Mouse (Mus musculus) natural killer cell, adult 2 months (primary cell): Measurements from ENCODE around the gene Iqgap2.
A peak's percentile ranks its signal among the peaks of the same experiment; 100 is the strongest.

Source experiments
- DNase-seq, 2 experiments: peaks; one replicate each; pipeline ENCODE4 v3.0.0; 2022; ENCODE audit warnings: low spot score in 2 of 2

Iqgap2 gene

DNA sequence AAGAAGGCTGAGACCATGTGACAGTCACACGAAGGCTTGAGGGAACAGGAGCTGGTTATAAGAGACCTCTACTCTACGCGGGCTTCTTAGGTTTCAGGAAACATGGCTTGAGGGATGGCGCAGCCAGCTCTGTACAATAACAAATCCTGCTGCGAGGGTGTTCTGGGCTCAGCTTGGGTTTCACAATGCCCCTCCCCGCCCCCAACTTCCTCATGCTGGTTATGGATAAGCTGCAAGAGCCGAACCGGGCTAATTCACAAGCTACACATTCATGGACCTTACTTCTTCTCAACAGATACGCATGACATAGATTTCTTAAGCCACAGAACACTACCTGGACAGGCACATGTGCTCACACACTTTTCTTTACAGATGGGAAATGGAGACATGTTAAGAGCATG lies 113.0 kb downstream of the Iqgap2 start:
- DNase-seq = no peak

GRCm38 (mm10) chr13:95777651-95778391 lies 113.9 kb downstream of the Iqgap2 start:
- no peak for DNase-seq

GRCm38 (mm10) chr13:95777237-95777636 lies 114.5 kb downstream of the Iqgap2 start:
- peak in 1 of 2 experiments; percentile 19 for DNase-seq

DNA sequence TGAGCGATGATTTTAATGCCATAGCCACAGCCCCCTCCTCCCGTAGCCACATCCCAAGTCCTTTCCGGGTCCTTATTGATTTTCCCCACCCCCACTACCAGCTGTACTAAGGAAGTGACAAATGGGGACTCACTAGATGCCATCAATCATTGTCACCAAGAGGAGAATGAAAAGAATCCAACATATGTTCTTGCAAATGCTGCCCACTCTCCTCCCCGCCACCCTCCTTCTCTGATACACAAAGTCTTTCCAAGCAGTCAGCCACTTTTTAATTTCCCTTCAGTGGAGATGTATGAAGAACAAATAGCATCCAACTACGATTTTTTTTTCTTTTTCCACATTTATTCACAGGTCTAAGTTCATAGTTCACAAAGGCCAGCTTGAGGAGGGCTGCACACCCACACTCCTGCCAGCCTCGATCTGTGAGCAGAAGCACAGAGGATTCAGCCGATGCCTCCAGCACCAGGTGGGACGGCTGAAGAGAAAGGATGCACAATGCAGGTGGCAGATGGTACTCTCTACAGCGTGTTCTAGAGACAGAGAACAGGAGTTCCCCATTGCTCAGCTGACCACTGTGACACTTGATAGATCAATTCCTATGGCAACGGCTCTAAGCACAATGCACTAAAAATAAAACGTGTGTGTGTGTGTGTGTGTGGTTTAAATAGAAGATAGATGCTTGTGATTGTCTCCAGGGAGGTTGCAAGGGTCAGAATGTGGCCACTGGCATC lies 116.6 kb downstream of the Iqgap2 start:
- no peak for DNase-seq

DNA sequence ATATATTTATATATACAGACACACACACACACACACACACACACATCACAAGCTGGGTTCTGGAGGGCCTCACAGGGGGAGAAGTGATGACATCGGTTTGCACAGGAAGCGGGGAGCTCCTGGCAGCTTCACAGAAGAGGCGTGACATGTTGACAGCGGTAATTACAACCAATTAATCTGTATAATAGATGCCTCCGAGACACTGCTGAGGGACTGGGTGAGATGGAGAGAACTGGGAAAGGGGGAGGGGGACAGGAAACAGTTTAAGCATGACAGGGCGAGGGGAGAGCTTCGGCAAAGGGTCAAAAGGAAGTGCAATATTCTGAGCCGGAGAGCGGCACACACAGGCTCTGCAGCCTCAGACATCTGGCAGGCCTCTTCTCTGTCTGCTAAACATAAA lies 126.7 kb downstream of the Iqgap2 start:
- DNase-seq = peak; percentile 55 to 70

DNA sequence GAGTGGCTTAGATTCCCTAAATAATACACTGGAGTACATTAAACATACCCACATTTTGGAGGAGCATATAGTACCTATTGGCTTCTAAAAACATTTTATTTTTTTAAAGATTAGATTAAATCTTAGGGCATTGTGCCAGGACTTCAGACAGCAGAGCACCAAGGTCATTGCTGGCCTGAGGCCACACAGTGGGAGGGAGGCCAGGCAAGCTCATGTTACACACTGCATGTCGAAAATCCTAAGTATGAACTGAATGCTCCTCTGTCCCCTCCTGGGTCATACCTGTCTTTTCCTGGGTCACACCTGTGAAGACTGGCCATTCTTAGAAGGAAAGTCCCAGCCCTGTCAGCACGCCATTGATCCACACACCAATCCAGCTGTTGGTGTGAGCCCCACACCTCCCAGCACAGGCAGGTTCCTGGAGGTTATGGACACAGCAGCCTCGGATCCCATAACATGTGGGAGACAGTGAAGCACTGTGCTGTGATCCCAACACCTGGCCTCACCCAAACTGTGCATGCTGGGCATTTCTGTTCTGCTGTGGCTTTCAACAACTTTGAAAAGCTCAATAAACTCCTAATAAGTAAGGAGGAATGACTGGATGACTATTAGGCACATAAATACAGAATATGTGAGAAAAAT lies 127.7 kb downstream of the Iqgap2 start:
- DNase-seq = no peak

GRCm38 (mm10) chr13:95759810-95760209 lies 131.9 kb downstream of the Iqgap2 start:
- DNase-seq = no peak

GRCm38 (mm10) chr13:95754285-95754684 lies 137.4 kb downstream of the Iqgap2 start:
- DNase-seq = no peak

- no peak for DNase-seq
Measured at GRCm38 (mm10) chr13:95752386-95752785, 139.3 kb downstream of the Iqgap2 start.

GRCm38 (mm10) chr13:95747541-95747940 lies 144.2 kb downstream of the Iqgap2 start:
- no peak for DNase-seq

GRCm38 (mm10) chr13:95747101-95747500 lies 144.6 kb downstream of the Iqgap2 start:
- DNase-seq = no peak

- DNase-seq = peak; percentile 24 to 50
Measured at GRCm38 (mm10) chr13:95746509-95746908, 145.2 kb downstream of the Iqgap2 start.

GRCm38 (mm10) chr13:95745451-95745850 lies 146.3 kb downstream of the Iqgap2 start:
- no peak for DNase-seq

DNA sequence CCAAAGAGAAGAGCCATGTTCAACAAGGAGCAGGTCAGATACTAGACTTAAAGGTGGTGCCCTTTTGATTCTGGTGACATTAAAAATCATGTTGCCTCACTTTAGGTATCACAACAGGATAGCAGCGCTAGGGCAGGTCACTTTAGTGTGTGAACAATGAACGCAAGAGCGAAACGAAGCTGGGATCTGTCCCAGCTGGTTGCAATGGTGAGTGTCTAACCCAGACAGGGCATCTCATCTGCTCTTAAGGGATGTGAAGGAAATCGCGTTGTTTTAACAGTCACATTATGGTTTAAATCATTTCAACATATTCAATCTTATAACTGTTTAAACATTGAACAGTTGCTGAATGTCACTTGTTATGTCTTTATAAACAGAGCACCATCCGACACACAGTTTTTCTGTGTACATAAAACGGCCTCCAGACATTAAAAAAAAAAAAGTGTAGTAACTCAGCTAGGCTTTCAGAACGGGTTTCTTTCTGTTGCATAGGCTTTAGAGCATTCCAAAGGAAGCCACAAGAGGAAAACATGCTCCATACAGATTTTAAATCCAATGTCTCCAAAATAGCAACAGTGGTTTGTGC lies 148.7 kb downstream of the Iqgap2 start:
- DNase-seq = no peak

GRCm38 (mm10) chr13:95741813-95742689 lies 149.7 kb downstream of the Iqgap2 start:
- no peak for DNase-seq

DNA sequence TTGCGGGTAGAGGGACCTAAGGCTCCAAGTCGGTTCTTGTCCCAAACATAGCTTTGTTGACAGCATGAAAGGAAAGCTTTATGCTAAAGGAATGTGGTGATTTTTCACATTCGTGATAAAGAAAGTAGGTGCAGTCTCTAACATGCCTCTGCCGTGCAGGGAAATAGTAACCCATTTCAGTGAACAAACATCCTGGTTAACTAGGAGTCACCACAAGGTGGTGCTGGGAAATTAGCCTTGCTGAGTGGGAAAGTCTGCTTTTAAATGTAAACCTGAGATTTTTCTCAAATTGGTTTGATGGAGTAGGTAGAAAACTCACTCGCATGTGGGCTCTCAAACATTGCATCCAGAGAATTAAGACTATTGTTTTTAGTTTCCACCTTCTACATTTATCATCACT lies 152.1 kb downstream of the Iqgap2 start:
- no peak for DNase-seq

- no peak for DNase-seq
Measured at GRCm38 (mm10) chr13:95730491-95730890, 161.2 kb downstream of the Iqgap2 start.

DNA sequence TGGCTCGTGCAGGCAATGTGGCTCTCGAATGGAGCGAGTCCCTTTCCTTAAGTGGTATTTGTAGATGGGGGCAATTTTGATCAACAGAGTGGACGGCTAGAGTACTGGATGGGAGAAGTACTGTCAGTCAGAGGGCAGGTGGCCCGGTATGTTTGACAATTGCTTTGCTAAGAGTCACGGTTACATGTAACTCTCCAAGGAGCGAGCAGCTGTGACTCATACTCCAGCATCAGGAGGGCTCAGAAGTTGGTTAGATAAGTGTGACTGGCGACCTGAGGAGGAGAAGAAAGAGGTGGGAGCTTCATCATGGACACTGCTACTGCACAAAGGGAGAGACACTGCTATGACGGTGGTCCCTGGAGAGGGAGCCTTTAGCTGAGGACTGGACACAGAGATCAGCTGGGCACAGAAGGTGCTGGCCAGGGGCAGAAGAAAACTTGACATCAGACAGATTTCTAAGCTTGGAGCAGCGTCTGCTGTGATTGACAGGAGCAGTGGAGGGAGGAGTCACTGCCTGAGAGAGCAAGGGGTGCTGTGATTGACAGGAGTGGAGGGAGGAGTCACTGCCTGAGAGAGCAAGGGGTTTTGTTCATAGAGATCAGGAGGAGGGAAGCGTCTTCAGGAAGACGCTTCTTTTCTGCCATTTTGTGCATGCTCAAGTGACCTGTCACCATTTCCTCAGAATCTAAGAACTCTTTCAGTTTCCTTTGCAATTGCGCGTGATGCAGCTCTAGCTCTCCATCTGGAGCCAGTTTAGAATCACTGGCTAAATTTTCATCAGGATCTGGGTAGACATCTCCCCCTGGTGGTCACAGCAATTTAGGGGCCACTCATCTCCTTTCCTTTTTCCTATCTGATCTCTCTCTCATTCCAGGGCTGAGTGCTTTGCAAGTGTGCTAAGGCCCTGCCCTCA lies 172.1 kb downstream of the Iqgap2 start:
- peak; percentile 65 to 66 for DNase-seq

DNA sequence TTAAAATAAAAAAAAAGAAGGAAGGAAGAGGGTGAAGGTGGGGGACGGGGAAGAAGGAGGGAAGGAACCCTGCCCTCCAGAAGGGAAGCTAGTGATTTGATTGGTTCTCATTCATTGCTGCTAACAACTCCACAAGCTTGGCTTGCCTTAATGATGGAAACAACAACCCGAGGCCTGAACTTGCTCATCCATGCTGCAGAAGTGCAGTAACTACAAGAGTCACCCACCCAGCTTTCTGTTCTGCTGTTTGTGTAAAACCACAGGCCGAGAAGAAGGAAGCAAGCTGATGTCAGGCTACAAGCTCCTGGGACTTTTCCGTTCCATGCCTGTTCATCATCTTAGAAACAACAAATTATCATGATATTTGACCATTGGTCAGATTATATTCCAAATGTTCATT lies 176.4 kb downstream of the Iqgap2 start:
- DNase-seq = no peak

GRCm38 (mm10) chr13:95714271-95714975 lies 177.3 kb downstream of the Iqgap2 start:
- no peak for DNase-seq
